Mouse (Mus musculus): ENCODE measurements at regions not wholly inside any gene's neighbourhood (a gene's known extent, or its start where the extent isn't known, plus 50 kb on each side); places are given as distances from the start of the nearest gene placed in this dataset.

DNA sequence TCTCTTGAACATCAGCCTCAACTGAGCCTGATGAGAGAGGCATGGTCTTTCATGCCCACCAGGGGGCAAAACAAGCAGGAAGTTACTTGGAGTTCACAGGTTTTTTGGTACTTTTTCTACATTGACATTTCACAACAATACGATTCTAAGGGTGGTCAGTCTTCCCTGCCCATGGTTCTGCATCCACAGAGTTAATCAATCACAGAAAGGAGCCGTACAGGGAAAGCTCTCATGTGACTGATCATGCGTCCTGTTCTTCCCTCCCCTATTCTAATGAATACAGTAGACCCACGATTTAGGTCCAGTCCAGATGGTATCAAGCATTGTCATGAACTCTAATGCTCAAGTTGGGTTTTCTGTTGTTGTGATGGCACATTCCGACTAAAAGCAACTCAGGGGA is 115.6 kb upstream of the Cyyr1 start:
- no peaks in the 10 kb centered on the region for H3K27me3 ChIP-seq (ENCODE audit: insufficient read depth, low read length)
- ATAC-seq (no peak), DNase-seq (no peak)
- TF ChIP-seq EP300 (IDR thresholded peaks at IDR 0.05; ENCODE audit: low read depth), result no peak
- no peak for TF ChIP-seq CTCF (IDR thresholded peaks at IDR 0.05; ENCODE audit: low read depth)
- H3K9ac ChIP-seq (replicated peaks), result no peak overlapping the region
- H3K9me3 ChIP-seq (ENCODE audit: low read length), result no peaks in the 10 kb centered on the region
- H3K4me3 ChIP-seq (ENCODE audit: low read depth, low read length), result no peak overlapping the region
- 74% methylated on average over 5 of the region's 5 CpGs for WGBS (ENCODE audit: insufficient replicate concordance)
- no peaks in the 10 kb centered on the region for H3K4me1 ChIP-seq (ENCODE audit: insufficient read depth)
- H3K4me2 ChIP-seq (ENCODE audit: low read depth, low read length), result no peak overlapping the region
- no peaks in the 10 kb centered on the region for H3K36me3 ChIP-seq (replicated peaks; ENCODE audit: insufficient read depth, low read length)
- no peak overlapping the region for H3K27ac ChIP-seq (ENCODE audit: low read depth)

DNA sequence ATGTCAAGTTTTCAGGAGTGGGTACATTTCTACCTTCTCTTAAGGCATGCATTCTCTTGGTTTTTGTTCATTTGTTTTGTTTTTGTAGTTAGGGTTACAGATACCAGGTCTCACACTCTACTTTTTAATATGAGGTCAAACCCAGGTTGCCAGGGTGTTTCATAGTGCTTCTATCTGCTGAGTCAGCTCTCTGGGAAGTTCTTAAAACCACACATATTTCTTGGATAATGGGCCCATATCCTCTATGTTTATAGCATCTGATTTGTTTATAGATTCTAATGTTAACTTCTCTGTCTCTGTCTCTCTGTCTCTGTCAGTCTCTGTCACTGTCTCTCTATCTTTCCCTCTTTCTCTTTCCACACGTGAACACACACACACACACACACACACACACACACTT is 114.6 kb upstream of the Cyyr1 start:
- H3K4me3 ChIP-seq (ENCODE audit: low read depth, low read length), result no peak overlapping the region
- H3K9me3 ChIP-seq (ENCODE audit: low read length), result no peaks in the 10 kb centered on the region
- H3K27me3 ChIP-seq (ENCODE audit: insufficient read depth, low read length), result no peaks in the 10 kb centered on the region
- no peak for ATAC-seq
- H3K27ac ChIP-seq (ENCODE audit: low read depth), result no peak overlapping the region
- no peaks in the 10 kb centered on the region for H3K36me3 ChIP-seq (replicated peaks; ENCODE audit: insufficient read depth, low read length)
- no peaks in the 10 kb centered on the region for H3K4me1 ChIP-seq (ENCODE audit: insufficient read depth)
- H3K9ac ChIP-seq (replicated peaks), result no peak overlapping the region
- no peak for TF ChIP-seq EP300 (IDR thresholded peaks at IDR 0.05; ENCODE audit: low read depth)
- TF ChIP-seq CTCF (IDR thresholded peaks at IDR 0.05; ENCODE audit: low read depth), result no peak
- 50% methylated on average over 1 of the region's 1 CpGs for WGBS (ENCODE audit: insufficient replicate concordance)
- no peak overlapping the region for H3K4me2 ChIP-seq (ENCODE audit: low read depth, low read length)
- DNase-seq, result no peak

DNA sequence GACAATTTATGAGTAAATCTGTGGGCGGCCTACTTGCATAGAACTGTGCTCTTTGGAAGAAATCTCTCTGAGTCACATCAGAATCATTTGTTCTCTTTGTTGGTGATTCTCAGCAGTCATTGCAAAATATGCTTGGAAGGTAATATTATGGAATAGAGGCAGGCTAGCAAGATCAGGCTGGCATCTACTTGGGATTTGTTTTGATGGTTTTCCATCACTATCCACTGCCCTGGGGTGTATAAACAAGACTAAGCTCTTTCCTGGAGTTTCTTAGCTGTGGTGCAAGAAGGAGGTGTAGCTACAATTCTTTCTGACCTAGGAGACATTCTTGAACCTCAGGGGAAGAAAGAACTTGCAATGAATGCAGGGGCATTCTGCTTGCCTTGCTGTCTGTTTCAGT is 96.3 kb upstream of the Cyyr1 start:
- Histone ChIP-seq H3K4me2 (ENCODE audit: low read depth, low read length) (no peak overlapping the region), H3K9me3 (ENCODE audit: low read length) (no peaks in the 10 kb centered on the region), H3K27me3 (ENCODE audit: insufficient read depth, low read length) (no peaks in the 10 kb centered on the region), H3K36me3 (replicated peaks; ENCODE audit: insufficient read depth, low read length) (no peaks in the 10 kb centered on the region), H3K27ac (ENCODE audit: low read depth) (no peak overlapping the region), H3K4me1 (ENCODE audit: insufficient read depth) (no peaks in the 10 kb centered on the region), H3K4me3 (ENCODE audit: low read depth, low read length) (no peak overlapping the region), H3K9ac (replicated peaks) (no peak overlapping the region)
- no peak for ATAC-seq
- no peak for DNase-seq
- 88% methylated on average over 1 of the region's 1 CpGs for WGBS (ENCODE audit: insufficient replicate concordance)
- no peak for TF ChIP-seq CTCF (IDR thresholded peaks at IDR 0.05; ENCODE audit: low read depth)
- TF ChIP-seq EP300 (IDR thresholded peaks at IDR 0.05; ENCODE audit: low read depth), result no peak

DNA sequence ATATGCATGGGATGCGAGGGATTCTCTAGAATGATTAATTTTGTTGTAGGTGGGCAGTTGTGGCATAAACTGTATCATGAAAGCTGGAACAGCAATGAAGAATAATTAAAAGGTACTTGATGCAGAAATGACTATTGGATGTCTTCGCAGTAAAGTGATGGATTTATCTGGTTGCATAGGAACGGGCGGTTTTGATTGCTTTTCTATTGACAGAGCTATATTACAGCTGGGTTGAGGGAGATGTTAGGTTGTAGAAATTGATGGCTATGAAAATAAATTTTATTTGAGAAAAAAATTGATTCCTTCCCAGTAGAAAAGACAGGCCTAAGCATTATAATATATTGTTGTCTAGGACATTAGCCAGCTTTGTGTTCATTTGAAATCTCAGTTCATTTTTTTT is 87.8 kb upstream of the Cyyr1 start:
- Histone ChIP-seq H3K4me2 (ENCODE audit: low read depth, low read length) (no peak overlapping the region), H3K4me1 (ENCODE audit: insufficient read depth) (no peaks in the 10 kb centered on the region), H3K27ac (ENCODE audit: low read depth) (no peak overlapping the region), H3K36me3 (replicated peaks; ENCODE audit: insufficient read depth, low read length) (no peaks in the 10 kb centered on the region), H3K9me3 (ENCODE audit: low read length) (no peaks in the 10 kb centered on the region), H3K9ac (replicated peaks) (no peak overlapping the region), H3K4me3 (ENCODE audit: low read depth, low read length) (no peak overlapping the region), H3K27me3 (ENCODE audit: insufficient read depth, low read length) (no peaks in the 10 kb centered on the region)
- WGBS (ENCODE audit: insufficient replicate concordance), result 78% methylated on average over 4 of the region's 4 CpGs
- no peak for TF ChIP-seq EP300 (IDR thresholded peaks at IDR 0.05; ENCODE audit: low read depth)
- TF ChIP-seq CTCF (IDR thresholded peaks at IDR 0.05; ENCODE audit: low read depth), result no peak
- no peak for ATAC-seq
- DNase-seq, result no peak

DNA sequence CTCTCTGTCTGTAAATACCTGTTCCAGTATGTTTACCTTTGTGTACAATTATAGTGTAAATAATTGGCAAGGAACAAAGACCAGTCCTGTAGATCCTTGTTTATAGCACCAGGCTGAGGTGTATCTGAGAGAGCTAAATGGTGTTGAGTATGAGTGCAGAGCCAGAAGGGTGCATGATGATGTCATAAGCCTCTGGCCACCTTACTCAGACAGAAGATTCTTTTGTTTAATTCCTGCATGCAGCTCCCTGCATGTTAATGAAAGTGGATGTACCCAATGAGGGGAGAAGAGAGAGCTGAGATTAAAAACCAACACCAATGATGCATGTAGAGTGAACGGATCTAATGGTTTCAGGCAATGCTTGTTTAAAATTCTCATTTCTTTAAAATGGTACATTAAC is 83.9 kb upstream of the Cyyr1 start:
- WGBS (ENCODE audit: insufficient replicate concordance), result 74% methylated on average over 1 of the region's 1 CpGs
- Histone ChIP-seq H3K9me3 (ENCODE audit: low read length) (no peaks in the 10 kb centered on the region), H3K9ac (replicated peaks) (no peak overlapping the region), H3K4me1 (ENCODE audit: insufficient read depth) (no peaks in the 10 kb centered on the region), H3K4me3 (ENCODE audit: low read depth, low read length) (no peak overlapping the region), H3K36me3 (replicated peaks; ENCODE audit: insufficient read depth, low read length) (no peaks in the 10 kb centered on the region), H3K27me3 (ENCODE audit: insufficient read depth, low read length) (no peaks in the 10 kb centered on the region), H3K4me2 (ENCODE audit: low read depth, low read length) (no peak overlapping the region), H3K27ac (ENCODE audit: low read depth) (no peak overlapping the region)
- ATAC-seq (no peak), DNase-seq (no peak)
- TF ChIP-seq EP300 (IDR thresholded peaks at IDR 0.05; ENCODE audit: low read depth) (no peak), CTCF (IDR thresholded peaks at IDR 0.05; ENCODE audit: low read depth) (no peak)

DNA sequence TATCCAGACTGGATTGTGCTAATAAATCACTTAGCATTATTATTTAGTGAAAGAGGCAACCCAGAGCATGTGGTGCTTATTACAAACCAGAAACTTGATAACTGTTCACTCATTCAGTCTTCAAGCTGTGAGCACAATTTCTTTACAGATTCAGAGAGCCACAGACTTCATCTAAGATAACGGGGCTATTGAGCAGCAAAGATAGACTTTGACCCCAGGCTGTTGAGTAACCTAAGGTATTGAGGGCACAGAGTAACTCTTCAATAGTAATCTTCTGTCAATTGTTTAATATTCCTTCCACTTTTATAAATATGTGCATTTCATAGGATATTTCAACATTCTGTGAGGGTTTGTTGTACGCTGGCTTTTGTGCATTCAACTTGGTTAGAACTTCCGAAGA is 76.5 kb upstream of the Cyyr1 start:
- TF ChIP-seq EP300 (IDR thresholded peaks at IDR 0.05; ENCODE audit: low read depth), result no peak
- TF ChIP-seq CTCF (IDR thresholded peaks at IDR 0.05; ENCODE audit: low read depth), result no peak

DNA sequence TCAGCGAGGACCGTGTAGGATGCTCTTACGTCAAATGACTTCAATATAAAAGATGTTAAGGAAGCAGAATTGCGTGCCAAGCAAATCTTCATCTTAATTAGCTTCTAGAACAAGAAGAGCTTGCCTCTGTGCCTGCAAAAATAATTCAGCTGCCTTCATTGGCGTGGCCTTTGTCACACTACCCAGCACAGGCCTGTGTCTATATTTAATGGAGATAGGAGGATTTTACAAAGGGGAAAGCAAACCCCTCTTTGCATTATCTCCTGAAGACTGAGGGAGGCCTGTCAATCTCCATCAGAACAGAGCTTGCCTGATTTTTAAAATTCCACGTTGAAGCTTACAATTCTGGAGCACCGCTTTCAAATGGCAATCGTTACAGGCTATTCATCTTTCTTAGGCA is 71.3 kb upstream of the Cyyr1 start:
- H3K9me3 ChIP-seq (ENCODE audit: low read length), result no peaks in the 10 kb centered on the region
- no peak overlapping the region for H3K27ac ChIP-seq (ENCODE audit: low read depth)
- no peak for TF ChIP-seq CTCF (IDR thresholded peaks at IDR 0.05; ENCODE audit: low read depth)
- no peak for TF ChIP-seq EP300 (IDR thresholded peaks at IDR 0.05; ENCODE audit: low read depth)
- H3K4me3 ChIP-seq (ENCODE audit: low read depth, low read length), result no peak overlapping the region
- H3K36me3 ChIP-seq (replicated peaks; ENCODE audit: insufficient read depth, low read length), result no peaks in the 10 kb centered on the region
- WGBS (ENCODE audit: insufficient replicate concordance), result 69% methylated on average over 8 of the region's 8 CpGs
- no peaks in the 10 kb centered on the region for H3K27me3 ChIP-seq (ENCODE audit: insufficient read depth, low read length)
- no peaks in the 10 kb centered on the region for H3K4me1 ChIP-seq (ENCODE audit: insufficient read depth)
- DNase-seq, result no peak
- ATAC-seq, result no peak
- H3K9ac ChIP-seq (replicated peaks), result no peak overlapping the region
- no peak overlapping the region for H3K4me2 ChIP-seq (ENCODE audit: low read depth, low read length)

More for the DNA sequence above, 76.5 kb upstream of the Cyyr1 start:
- H3K36me3 ChIP-seq (replicated peaks; ENCODE audit: insufficient read depth, low read length), result no peaks in the 10 kb centered on the region
- no peaks in the 10 kb centered on the region for H3K9me3 ChIP-seq (ENCODE audit: low read length)
- H3K27ac ChIP-seq (ENCODE audit: low read depth), result no peak overlapping the region
- ATAC-seq (no peak), DNase-seq (no peak)
- H3K4me1 ChIP-seq (ENCODE audit: insufficient read depth), result no peaks in the 10 kb centered on the region
- WGBS (ENCODE audit: insufficient replicate concordance), result 65% methylated on average over 3 of the region's 3 CpGs
- no peak overlapping the region for H3K4me3 ChIP-seq (ENCODE audit: low read depth, low read length)
- H3K9ac ChIP-seq (replicated peaks), result no peak overlapping the region
- H3K27me3 ChIP-seq (ENCODE audit: insufficient read depth, low read length), result no peaks in the 10 kb centered on the region
- no peak overlapping the region for H3K4me2 ChIP-seq (ENCODE audit: low read depth, low read length)
